Mouse (Mus musculus): ENCODE results near the gene Parp3. TPM values are rescaled to one million over a fixed set of nuclear protein-coding genes. Genes with fewer than 3 reads are reported as not detected.
A peak's percentile ranks its signal among the peaks of the same experiment; 100 is the strongest.

The Parp3 gene
- total RNA-seq (2014; rRNA removed) (2.2 and 6.2 TPM in 2 replicates), polyA plus RNA-seq (2015; fragmentation: Nextera tagmentation; extraction: Ambion mirVana) (1.4 and 1.7 TPM in 2 replicates)

GRCm38 (mm10) chr9:106476924-106477484 lies at the start of gene Parp3:
Gene Parp3 (minus strand): TSS chr9:106476949.
- peak; percentile 99 for ATAC-seq
- Histone ChIP-seq H3K9me3 (ENCODE audit: low read length) (no peaks in the 10 kb centered on the region), H3K4me2 (ENCODE audit: low read depth) (peak within 1 kb of the TSS; percentile 85), H3K27me3 (ENCODE audit: insufficient read depth, low read length) (no peaks in the 10 kb centered on the region), H3K4me3 (ENCODE audit: low read depth, low read length) (peak within 1 kb of the TSS; percentile 47), H3K9ac (peak within 1 kb of the TSS; percentile 63), H3K36me3 (ENCODE audit: insufficient read depth) (peaks cover 14% of the 10 kb centered on the region), H3K27ac (ENCODE audit: low read depth, low read length) (peak within 1 kb of the TSS; percentile 37), H3K4me1 (ENCODE audit: insufficient read depth) (peaks cover 5% of the 10 kb centered on the region; the same call in 1 of the 2 replicates)
- DNase-seq: peak; percentile 100
- WGBS: under 1% methylated on average over 41 of the region's 41 CpGs
- TF ChIP-seq CTCF (IDR thresholded peaks at IDR 0.05; ENCODE audit: low read depth): peak; percentile 99

DNA sequence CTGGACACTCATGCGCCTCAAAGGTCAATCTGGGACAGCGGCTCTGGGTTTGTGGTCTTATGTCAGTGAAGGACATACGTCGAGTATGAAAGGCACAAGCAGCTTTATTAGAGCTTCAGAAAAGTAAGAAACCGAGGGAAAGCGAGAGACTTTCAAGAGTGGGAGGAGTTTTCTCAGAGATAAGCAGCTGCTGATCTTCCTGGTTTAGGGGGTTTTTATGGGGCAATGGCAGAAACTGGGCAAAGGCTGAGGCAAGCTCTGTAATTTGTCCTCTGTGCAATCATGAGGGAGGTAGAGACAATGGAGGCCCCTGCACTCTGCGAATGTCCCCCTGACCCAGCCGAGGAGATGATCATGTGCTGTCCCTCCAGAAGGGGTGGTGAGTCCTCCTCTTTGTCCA lies 43.2 kb upstream of the Parp3 start:
- H3K4me1 ChIP-seq (ENCODE audit: insufficient read depth): no peaks in the 10 kb centered on the region
- DNase-seq: no peak
- no peak for TF ChIP-seq CTCF (IDR thresholded peaks at IDR 0.05; ENCODE audit: low read depth)
- H3K27ac ChIP-seq (ENCODE audit: low read depth, low read length): no peak overlapping the region
- H3K9ac ChIP-seq: no peak overlapping the region
- no peak overlapping the region for H3K4me2 ChIP-seq (ENCODE audit: low read depth)
- 79% methylated on average over 8 of the region's 8 CpGs for WGBS
- H3K27me3 ChIP-seq (ENCODE audit: insufficient read depth, low read length): no peaks in the 10 kb centered on the region
- H3K36me3 ChIP-seq (ENCODE audit: insufficient read depth): no peaks in the 10 kb centered on the region
- no peak for ATAC-seq
- no peak overlapping the region for H3K4me3 ChIP-seq (ENCODE audit: low read depth, low read length)
- H3K9me3 ChIP-seq (ENCODE audit: low read length): no peaks in the 10 kb centered on the region

GRCm38 (mm10) chr9:106519433-106519832 lies 42.7 kb upstream of the Parp3 start:
- H3K4me3 ChIP-seq (ENCODE audit: low read depth, low read length): no peak overlapping the region
- H3K9ac ChIP-seq: no peak overlapping the region
- no peaks in the 10 kb centered on the region for H3K36me3 ChIP-seq (ENCODE audit: insufficient read depth)
- H3K27me3 ChIP-seq (ENCODE audit: insufficient read depth, low read length): no peaks in the 10 kb centered on the region
- no peak for DNase-seq
- H3K4me2 ChIP-seq (ENCODE audit: low read depth): no peak overlapping the region
- no peak overlapping the region for H3K27ac ChIP-seq (ENCODE audit: low read depth, low read length)
- TF ChIP-seq CTCF (IDR thresholded peaks at IDR 0.05; ENCODE audit: low read depth): no peak
- no peaks in the 10 kb centered on the region for H3K9me3 ChIP-seq (ENCODE audit: low read length)
- no peak for ATAC-seq
- 65% methylated on average over 2 of the region's 2 CpGs for WGBS
- no peaks in the 10 kb centered on the region for H3K4me1 ChIP-seq (ENCODE audit: insufficient read depth)

DNA sequence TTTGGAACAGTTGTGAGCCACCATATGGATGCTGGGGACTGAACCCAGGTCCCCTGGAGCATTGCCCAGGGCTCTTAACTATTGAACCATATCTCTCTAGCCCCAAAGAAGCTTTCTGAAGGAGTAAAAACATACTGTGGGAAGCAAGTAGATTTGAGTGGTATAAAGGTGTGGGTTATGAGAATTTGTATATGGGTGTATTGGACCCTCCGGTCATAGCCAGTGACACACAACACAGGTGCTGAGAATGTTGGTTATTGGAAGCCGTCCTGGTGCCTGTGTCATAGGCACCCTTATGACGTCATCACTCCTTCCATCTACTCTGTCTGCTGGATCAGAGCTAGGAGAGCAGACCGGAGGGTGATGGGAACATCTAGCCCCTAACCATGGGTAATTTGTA lies 37.5 kb upstream of the Parp3 start, which contains the start of gene Iqcf5:
Gene Iqcf5 (plus strand): TSS at position 301 of the 400 bp plus-strand sequence.
- H3K4me2 ChIP-seq (ENCODE audit: low read depth): no peak within 1 kb of the TSS
- WGBS: 89% methylated on average over 4 of the region's 4 CpGs
- H3K4me1 ChIP-seq (ENCODE audit: insufficient read depth): peaks cover 6% of the 10 kb centered on the region
- H3K9me3 ChIP-seq (ENCODE audit: low read length): no peaks in the 10 kb centered on the region
- no peak for TF ChIP-seq CTCF (IDR thresholded peaks at IDR 0.05; ENCODE audit: low read depth)
- no peak within 1 kb of the TSS for H3K9ac ChIP-seq
- ATAC-seq (no peak), DNase-seq (no peak)
- H3K27me3 ChIP-seq (ENCODE audit: insufficient read depth, low read length): no peaks in the 10 kb centered on the region
- peak within 1 kb of the TSS; percentile 51 for H3K27ac ChIP-seq (ENCODE audit: low read depth, low read length)
- no peaks in the 10 kb centered on the region for H3K36me3 ChIP-seq (ENCODE audit: insufficient read depth)
- no peak within 1 kb of the TSS for H3K4me3 ChIP-seq (ENCODE audit: low read depth, low read length)

- H3K4me1 ChIP-seq (ENCODE audit: insufficient read depth): peaks cover 6% of the 10 kb centered on the region
- no peak overlapping the region for H3K4me2 ChIP-seq (ENCODE audit: low read depth)
- no peak overlapping the region for H3K9ac ChIP-seq
- DNase-seq (no peak), ATAC-seq (0 out of 2 replicates have a peak, but pooled peaks have one; percentile 1)
- peak overlapping the region; percentile 51 for H3K27ac ChIP-seq (ENCODE audit: low read depth, low read length)
- 73% methylated on average over 6 of the region's 6 CpGs for WGBS
- H3K27me3 ChIP-seq (ENCODE audit: insufficient read depth, low read length): no peaks in the 10 kb centered on the region
- H3K4me3 ChIP-seq (ENCODE audit: low read depth, low read length): no peak overlapping the region
- no peak for TF ChIP-seq CTCF (IDR thresholded peaks at IDR 0.05; ENCODE audit: low read depth)
- H3K9me3 ChIP-seq (ENCODE audit: low read length): no peaks in the 10 kb centered on the region
- no peaks in the 10 kb centered on the region for H3K36me3 ChIP-seq (ENCODE audit: insufficient read depth)
Measured at GRCm38 (mm10) chr9:106513566-106513965, 36.8 kb upstream of the Parp3 start.

DNA sequence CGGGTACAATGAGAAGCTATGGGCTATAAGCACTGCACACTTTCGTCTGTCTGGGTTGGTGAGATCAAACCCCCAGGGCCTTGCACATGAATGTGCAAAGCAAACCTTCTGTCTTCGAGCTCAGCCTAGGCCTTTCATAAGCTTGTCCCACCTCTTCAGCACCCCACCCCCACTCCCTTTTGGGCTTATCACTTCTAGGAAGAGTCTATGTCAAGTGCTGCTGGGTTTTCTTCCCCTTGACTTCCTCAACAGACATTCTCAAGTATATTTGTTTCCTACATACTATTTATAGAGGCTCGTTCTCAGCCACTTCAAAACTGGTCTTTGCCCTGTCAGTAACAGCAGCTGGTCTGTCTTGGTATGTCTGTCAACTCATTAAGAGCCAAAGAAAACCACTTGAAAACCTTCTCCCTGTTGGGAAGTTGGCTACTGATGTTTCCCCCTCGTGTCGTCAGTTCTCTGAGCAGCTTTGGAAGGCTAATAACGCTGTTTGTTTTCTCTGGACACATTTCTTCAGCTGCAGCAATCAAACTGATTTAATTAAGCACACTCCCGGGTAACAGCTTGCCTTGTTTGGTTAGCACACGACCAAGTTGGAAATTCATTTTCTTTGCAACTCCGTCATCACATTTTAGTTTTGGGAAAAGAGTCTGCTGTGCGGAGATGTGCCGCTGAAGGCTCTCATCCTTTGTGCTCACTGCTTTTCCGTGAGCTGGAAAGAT lies 36.1 kb upstream of the Parp3 start:
- H3K36me3 ChIP-seq (ENCODE audit: insufficient read depth): no peaks in the 10 kb centered on the region
- H3K4me2 ChIP-seq (ENCODE audit: low read depth): no peak overlapping the region
- DNase-seq (peak; percentile 68), ATAC-seq (peak; percentile 83)
- 35% methylated on average over 13 of the region's 13 CpGs for WGBS
- no peak for TF ChIP-seq CTCF (IDR thresholded peaks at IDR 0.05; ENCODE audit: low read depth)
- H3K27me3 ChIP-seq (ENCODE audit: insufficient read depth, low read length): no peaks in the 10 kb centered on the region
- H3K4me3 ChIP-seq (ENCODE audit: low read depth, low read length): no peak overlapping the region
- no peaks in the 10 kb centered on the region for H3K9me3 ChIP-seq (ENCODE audit: low read length)
- no peak overlapping the region for H3K9ac ChIP-seq
- H3K27ac ChIP-seq (ENCODE audit: low read depth, low read length): peak overlapping the region; percentile 51
- H3K4me1 ChIP-seq (ENCODE audit: insufficient read depth): peaks cover 6% of the 10 kb centered on the region

DNA sequence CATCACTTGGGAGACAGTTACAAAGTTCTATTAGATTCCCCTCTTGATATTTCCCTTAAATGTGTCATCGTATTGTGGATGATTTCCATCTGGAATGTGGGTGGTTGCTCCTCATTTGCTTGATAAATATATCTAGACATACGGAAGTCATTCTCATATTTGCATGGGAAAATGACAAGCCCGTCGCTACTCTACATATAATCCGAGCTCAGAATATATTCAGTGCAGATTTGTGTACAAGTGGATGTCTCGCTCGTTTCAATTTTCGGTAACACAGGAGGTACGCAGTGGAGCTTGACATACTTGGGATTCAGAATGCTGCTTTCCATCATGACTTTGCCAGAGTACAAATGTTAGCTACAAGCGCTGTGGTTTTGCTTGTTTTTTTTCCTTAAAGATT lies 32.6 kb upstream of the Parp3 start:
- WGBS: 74% methylated on average over 10 of the region's 10 CpGs
- Histone ChIP-seq H3K36me3 (ENCODE audit: insufficient read depth) (no peaks in the 10 kb centered on the region), H3K27ac (ENCODE audit: low read depth, low read length) (no peak overlapping the region), H3K4me1 (ENCODE audit: insufficient read depth) (peaks cover 6% of the 10 kb centered on the region), H3K4me3 (ENCODE audit: low read depth, low read length) (no peak overlapping the region), H3K9me3 (ENCODE audit: low read length) (no peaks in the 10 kb centered on the region), H3K4me2 (ENCODE audit: low read depth) (no peak overlapping the region), H3K9ac (no peak overlapping the region), H3K27me3 (ENCODE audit: insufficient read depth, low read length) (no peaks in the 10 kb centered on the region)
- no peak for TF ChIP-seq CTCF (IDR thresholded peaks at IDR 0.05; ENCODE audit: low read depth)
- DNase-seq (peak; percentile 16), ATAC-seq (no peak)

Measured in forebrain, postnatal 0 days (tissue).